Mouse (Mus musculus) neural tube, embryonic 12.5 days (tissue): Measurements from ENCODE around the gene Xpnpep1. TPM values are rescaled to one million over a fixed set of nuclear protein-coding genes. Genes with fewer than 3 reads are reported as not detected.

Source experiments
- ATAC-seq: fragments of 200-750 bp; cut with Nextera tagmentation; 2 replicates; pipeline ENCODE4 v1.8.0; 2017; ENCODE audit warnings: low read depth, mild to moderate bottlenecking, moderate TSS enrichment, moderate library complexity; ENCODE audit not compliant: low FRiP score
- H3K27ac ChIP-seq: fragments of 300-500 bp; sonication (generic); 2 replicates; pipeline ENCODE4 v1.5.1; 2016
- H3K27me3 ChIP-seq: fragments of 300-500 bp; sonication (generic); replicated peaks from 2 replicates; pipeline ENCODE4 v1.6.1; 2016; ENCODE audit warnings: mild to moderate bottlenecking
- H3K36me3 ChIP-seq: fragments of 300-500 bp; sonication (generic); 2 replicates; pipeline ENCODE4 v1.6.1; 2016; ENCODE audit warnings: mild to moderate bottlenecking
- H3K4me1 ChIP-seq: fragments of 300-500 bp; sonication (generic); 2 replicates; pipeline ENCODE4 v1.6.1; 2016
- H3K4me2 ChIP-seq: fragments of 300-500 bp; sonication (generic); replicated peaks from 2 replicates; pipeline ENCODE4 v1.6.1; 2016; ENCODE audit warnings: mild to moderate bottlenecking
- H3K4me3 ChIP-seq: fragments of 300-500 bp; sonication (generic); 2 replicates; pipeline ENCODE4 v1.5.1; 2016
- H3K9ac ChIP-seq: fragments of 300-500 bp; sonication (generic); 2 replicates; pipeline ENCODE4 v1.6.1; 2016; ENCODE audit warnings: mild to moderate bottlenecking
- H3K9me3 ChIP-seq: fragments of 300-500 bp; sonication (generic); 2 replicates; pipeline ENCODE4 v1.6.1; 2016; ENCODE audit warnings: mild to moderate bottlenecking
- WGBS: fragments of 180-500 bp; shearing (Covaris S2); methylation state at CpG from one replicate; pipeline ENCODE4 v1.1.7; 2016; 5-methylcytosine and 5-hydroxymethylcytosine counted together
- polyA plus RNA-seq: library from polyadenylated mRNA; unstranded; fragments of >200 nt; fragmentation: Nextera tagmentation; extraction: Ambion mirVana; gene quantifications from 2 replicates; pipeline ENCODE4 v1.2.1, GENCODE M21; 2016

Gene Xpnpep1
- polyA plus RNA-seq, 1 experiment from 2014 or later: 153 TPM

- Histone ChIP-seq H3K27ac (no peak overlapping the region), H3K36me3 (peaks cover 36% of the 10 kb centered on the region), H3K4me1 (no peaks in the 10 kb centered on the region), H3K27me3 (no peaks in the 10 kb centered on the region), H3K4me2 (no peak overlapping the region), H3K4me3 (no peak overlapping the region), H3K9ac (no peak overlapping the region), H3K9me3 (no peaks in the 10 kb centered on the region)
- ATAC-seq: no peak
- 91% methylated on average over 8 of the region's 8 CpGs for WGBS
These were observed 17.9 kb downstream of the Xpnpep1 start for GRCm38 (mm10) chr19:53022037-53022614.

GRCm38 (mm10) chr19:53021537-53021936 is 18.5 kb downstream of the Xpnpep1 start:
- 86% methylated on average over 10 of the region's 10 CpGs for whole genome bisulfite sequencing
- ATAC-seq: no peak
- Histone ChIP-seq H3K9me3 (no peaks in the 10 kb centered on the region), H3K9ac (no peak overlapping the region), H3K27ac (no peak overlapping the region), H3K27me3 (no peaks in the 10 kb centered on the region), H3K4me3 (no peak overlapping the region), H3K36me3 (peaks cover 32% of the 10 kb centered on the region), H3K4me1 (no peaks in the 10 kb centered on the region), H3K4me2 (no peak overlapping the region)

DNA sequence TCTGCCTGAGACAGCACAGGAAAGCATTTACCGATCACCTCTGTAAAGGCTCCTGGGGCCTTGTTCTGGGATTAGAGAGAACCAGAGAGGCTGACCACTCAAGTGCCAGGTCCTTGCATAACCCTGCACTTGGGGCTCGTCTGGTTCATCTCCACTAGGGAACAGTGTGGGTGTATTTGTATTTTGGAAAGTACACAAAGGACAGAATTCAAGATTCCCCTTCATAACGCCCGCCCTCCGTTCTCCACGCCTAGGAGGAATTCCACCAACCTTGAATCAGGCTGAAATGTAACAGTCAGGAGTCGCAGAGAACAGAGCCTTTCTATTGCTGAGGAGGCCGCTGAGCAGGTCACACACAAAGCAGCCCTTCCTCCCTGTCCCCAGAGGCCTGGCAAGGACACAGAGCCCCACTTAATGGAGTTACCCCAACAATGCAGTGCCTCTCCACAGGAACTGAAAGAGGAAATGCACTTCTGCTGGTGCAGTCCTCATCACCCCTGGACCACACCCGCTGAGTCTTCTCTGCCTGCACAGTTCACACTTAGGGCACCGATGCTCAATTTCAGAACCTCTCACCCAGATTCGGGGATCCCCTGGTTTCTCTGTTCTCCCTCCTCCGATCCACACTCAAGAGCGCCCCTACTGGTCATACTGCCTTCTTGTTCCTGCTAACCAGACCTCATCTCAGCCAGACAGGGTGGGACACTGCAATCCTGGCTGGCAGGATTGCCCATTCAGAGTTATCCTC is 20.1 kb downstream of the Xpnpep1 start:
- Histone ChIP-seq H3K27me3 (no peaks in the 10 kb centered on the region), H3K9me3 (no peaks in the 10 kb centered on the region), H3K4me2 (no peak overlapping the region), H3K4me3 (no peak overlapping the region), H3K9ac (no peak overlapping the region), H3K4me1 (no peaks in the 10 kb centered on the region; the same call in 1 of the 2 replicates), H3K36me3 (peaks cover 27% of the 10 kb centered on the region), H3K27ac (no peak overlapping the region)
- no peak for ATAC-seq
- 74% methylated on average over 13 of the region's 13 CpGs for WGBS

GRCm38 (mm10) chr19:53017954-53018353 is 22.1 kb downstream of the Xpnpep1 start:
- no peak overlapping the region for H3K4me3 ChIP-seq
- ATAC-seq: no peak
- no peaks in the 10 kb centered on the region; the same call in 1 of the 2 replicates for H3K4me1 ChIP-seq
- 91% methylated on average over 9 of the region's 9 CpGs for WGBS
- no peak overlapping the region for H3K4me2 ChIP-seq
- H3K36me3 ChIP-seq: peaks cover 18% of the 10 kb centered on the region; the same call in 1 of the 2 replicates
- no peaks in the 10 kb centered on the region for H3K9me3 ChIP-seq
- H3K9ac ChIP-seq: no peak overlapping the region
- H3K27me3 ChIP-seq: no peaks in the 10 kb centered on the region
- no peak overlapping the region for H3K27ac ChIP-seq

GRCm38 (mm10) chr19:53017248-53017647 is 22.8 kb downstream of the Xpnpep1 start:
- H3K4me3 ChIP-seq: no peak overlapping the region
- 82% methylated on average over 11 of the region's 11 CpGs for WGBS
- no peaks in the 10 kb centered on the region for H3K9me3 ChIP-seq
- H3K4me2 ChIP-seq: no peak overlapping the region
- no peak overlapping the region for H3K27ac ChIP-seq
- H3K4me1 ChIP-seq: no peaks in the 10 kb centered on the region; the same call in 1 of the 2 replicates
- H3K36me3 ChIP-seq: peaks cover 17% of the 10 kb centered on the region; the same call in 1 of the 2 replicates
- no peak overlapping the region for H3K9ac ChIP-seq
- ATAC-seq: no peak
- H3K27me3 ChIP-seq: no peaks in the 10 kb centered on the region

GRCm38 (mm10) chr19:53014910-53015710 is 24.9 kb downstream of the Xpnpep1 start:
- Histone ChIP-seq H3K36me3 (peaks cover 29% of the 10 kb centered on the region), H3K4me2 (0 out of 2 replicates have a peak overlapping the region, but pooled peaks have one; percentile 20), H3K9ac (peak overlapping the region; percentile 9; the same call in 1 of the 2 replicates), H3K4me1 (no peaks in the 10 kb centered on the region; the same call in 1 of the 2 replicates), H3K4me3 (no peak overlapping the region), H3K27ac (no peak overlapping the region), H3K27me3 (no peaks in the 10 kb centered on the region), H3K9me3 (no peaks in the 10 kb centered on the region)
- WGBS: 69% methylated on average over 21 of the region's 21 CpGs
- ATAC-seq: 0 out of 2 replicates have a peak, but pooled peaks have one; percentile 24

- Histone ChIP-seq H3K9ac (no peak overlapping the region), H3K4me2 (no peak overlapping the region), H3K4me3 (no peak overlapping the region), H3K4me1 (no peaks in the 10 kb centered on the region; the same call in 1 of the 2 replicates), H3K9me3 (no peaks in the 10 kb centered on the region), H3K27me3 (no peaks in the 10 kb centered on the region), H3K27ac (no peak overlapping the region), H3K36me3 (peaks cover 40% of the 10 kb centered on the region)
- WGBS: 91% methylated on average over 3 of the region's 3 CpGs
- ATAC-seq: no peak
These were observed 26.3 kb downstream of the Xpnpep1 start for GRCm38 (mm10) chr19:53013744-53014143.

DNA sequence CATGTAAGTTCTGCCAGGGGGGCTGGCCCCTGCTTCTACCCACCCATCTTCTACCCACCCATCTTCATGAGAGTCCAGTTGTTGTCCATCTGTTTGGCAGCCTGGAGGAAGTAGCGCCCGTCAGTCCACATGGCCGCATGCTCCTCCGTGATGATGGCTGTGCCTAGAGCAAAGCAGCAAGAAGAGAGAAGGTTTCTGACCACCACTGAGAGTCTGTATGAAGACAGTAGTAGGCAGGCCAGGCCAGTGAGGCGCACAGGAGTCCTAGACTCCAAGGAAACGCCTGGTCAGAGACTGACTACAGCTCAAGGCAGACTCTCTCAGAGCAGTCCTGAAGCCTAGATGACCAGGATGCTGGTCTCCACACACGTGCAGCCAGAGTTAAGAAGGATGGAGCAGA is 26.7 kb downstream of the Xpnpep1 start:
- no peaks in the 10 kb centered on the region for H3K27me3 ChIP-seq
- no peak for ATAC-seq
- H3K4me3 ChIP-seq: no peak overlapping the region
- peaks cover 40% of the 10 kb centered on the region for H3K36me3 ChIP-seq
- no peaks in the 10 kb centered on the region; the same call in 1 of the 2 replicates for H3K4me1 ChIP-seq
- H3K4me2 ChIP-seq: no peak overlapping the region
- H3K27ac ChIP-seq: no peak overlapping the region
- H3K9ac ChIP-seq: no peak overlapping the region
- 95% methylated on average over 7 of the region's 7 CpGs for WGBS
- no peaks in the 10 kb centered on the region for H3K9me3 ChIP-seq

- no peaks in the 10 kb centered on the region for H3K9me3 ChIP-seq
- no peaks in the 10 kb centered on the region; the same call in 1 of the 2 replicates for H3K4me1 ChIP-seq
- no peak overlapping the region for H3K4me3 ChIP-seq
- no peaks in the 10 kb centered on the region for H3K27me3 ChIP-seq
- H3K36me3 ChIP-seq: peaks cover 53% of the 10 kb centered on the region
- H3K9ac ChIP-seq: no peak overlapping the region
- 77% methylated on average over 5 of the region's 5 CpGs for WGBS
- no peak overlapping the region for H3K4me2 ChIP-seq
- ATAC-seq: no peak
- no peak overlapping the region for H3K27ac ChIP-seq
These were observed 29.1 kb downstream of the Xpnpep1 start for GRCm38 (mm10) chr19:53010941-53011340.

DNA sequence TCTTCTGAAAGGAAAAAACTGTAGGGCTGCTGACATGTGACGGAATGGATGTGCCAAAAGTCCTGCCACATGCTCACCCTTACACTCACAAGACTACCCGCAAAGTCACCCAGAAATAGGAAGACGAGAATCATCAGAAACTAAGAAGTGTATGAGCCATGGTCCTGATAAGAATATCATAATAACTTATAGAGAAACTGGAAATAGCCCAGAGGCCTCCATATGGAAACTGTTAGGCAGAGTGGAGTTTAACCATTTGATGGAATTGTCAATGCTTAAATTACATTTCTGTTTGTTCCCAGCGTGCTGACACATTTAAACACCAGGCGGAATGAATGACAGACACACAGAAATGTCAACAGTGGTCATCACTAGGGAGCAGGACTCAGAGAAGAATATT is 31.1 kb downstream of the Xpnpep1 start:
- Histone ChIP-seq H3K4me2 (no peak overlapping the region), H3K4me1 (no peaks in the 10 kb centered on the region), H3K4me3 (no peak overlapping the region), H3K9ac (no peak overlapping the region), H3K36me3 (peaks cover 71% of the 10 kb centered on the region), H3K27me3 (no peaks in the 10 kb centered on the region), H3K27ac (no peak overlapping the region), H3K9me3 (no peaks in the 10 kb centered on the region)
- ATAC-seq: no peak
- WGBS: 90% methylated on average over 5 of the region's 5 CpGs

DNA sequence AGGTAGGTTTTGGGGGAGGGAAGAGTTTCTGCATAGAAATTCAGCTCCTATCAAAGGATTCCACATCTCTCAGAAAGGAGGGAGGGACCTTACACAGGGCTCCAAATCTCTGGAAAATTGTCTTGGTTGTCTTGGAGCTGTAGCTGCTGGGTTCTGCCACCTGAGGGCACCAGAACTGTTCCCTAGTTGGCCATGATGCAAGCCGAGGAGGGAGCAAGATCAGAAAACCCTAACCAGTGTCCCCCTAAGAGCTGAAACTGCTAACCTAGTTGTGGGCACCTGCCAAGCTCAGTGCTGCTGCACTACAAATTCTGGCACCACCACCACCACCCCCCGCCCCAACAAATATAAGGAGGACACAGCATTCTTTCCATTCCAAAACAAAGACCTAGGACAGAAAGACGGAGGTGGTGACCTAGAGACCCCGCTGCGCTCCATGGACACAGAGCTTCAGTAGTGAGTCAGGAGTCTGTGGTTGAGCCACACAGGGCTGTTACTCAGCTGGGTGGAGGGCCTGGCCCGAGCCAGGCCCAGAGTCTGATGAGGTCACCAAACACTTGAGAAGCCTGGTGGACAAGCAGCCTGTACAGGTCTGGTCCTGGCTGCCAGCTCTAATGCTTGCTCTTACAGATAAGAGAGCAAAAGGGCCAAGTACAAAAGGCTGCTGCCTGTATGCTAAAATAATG is 31.9 kb downstream of the Xpnpep1 start:
- no peaks in the 10 kb centered on the region for H3K4me1 ChIP-seq
- 70% methylated on average over 6 of the region's 6 CpGs for WGBS
- H3K9me3 ChIP-seq: no peaks in the 10 kb centered on the region
- H3K27me3 ChIP-seq: no peaks in the 10 kb centered on the region
- H3K4me2 ChIP-seq: no peak overlapping the region
- H3K36me3 ChIP-seq: peaks cover 69% of the 10 kb centered on the region
- no peak overlapping the region for H3K9ac ChIP-seq
- H3K27ac ChIP-seq: no peak overlapping the region
- ATAC-seq: no peak; the same call in 1 of the 2 replicates
- no peak overlapping the region for H3K4me3 ChIP-seq
